Mouse (Mus musculus): ENCODE data around the gene Tac4. TPM values are rescaled to one million over a fixed set of nuclear protein-coding genes. Genes with fewer than 3 reads are reported as not detected.

The Tac4 gene
- total RNA-seq, 1 experiment: 0.18 TPM

GRCm38 (mm10) chr11:95293017-95293624, 31.8 kb downstream of the Tac4 start:
- in situ Hi-C loops (cut with MboI; ENCODE audit: low sequenced_read_pairs in 2 of 2, unreplicated experiment in 2 of 2): loop anchor here in 1 of 2 experiments (25.0 kb wide), 1 partner anchor 1869 kb away; the partner anchor contains the start of gene Tbkbp1
- Histone ChIP-seq H3K27ac (ENCODE audit: insufficient read depth, low read depth, low read length, poor library complexity, severe bottlenecking) (no peak overlapping the region), H3K9me3 (ENCODE audit: control insufficient read depth, insufficient read depth, low read depth, low read length) (no peaks in the 10 kb centered on the region), H3K4me1 (ENCODE audit: control insufficient read depth in 2 of 2, insufficient read depth in 2 of 2, low read length in 2 of 2, poor library complexity in 1 of 2) (peaks cover 0 to 2% of the 10 kb centered on the region in 2 experiments; a peak in 2 of 4 replicates), H3K4me3 (ENCODE audit: insufficient read depth in 1 of 2, low read depth in 1 of 2, low read length in 2 of 2, poor library complexity in 1 of 2, severe bottlenecking in 1 of 2) (no peak overlapping the region), H3K36me3 (ENCODE audit: control insufficient read depth, insufficient read depth, low read length, poor library complexity, severe bottlenecking) (peaks cover 45% of the 10 kb centered on the region), H3K9ac (ENCODE audit: insufficient read depth, low read depth, low read length, poor library complexity, severe bottlenecking) (no peak overlapping the region)
- TF ChIP-seq ZC3H11A (IDR thresholded peaks at IDR 0.05; ENCODE audit: borderline replicate concordance, low read depth, low read length): no peak
- TF ChIP-seq MAFK (IDR thresholded peaks at IDR 0.05; ENCODE audit: insufficient read depth, low read depth, low read length): no peak
- no peak for TF ChIP-seq ZNF384 (IDR thresholded peaks at IDR 0.05; ENCODE audit: low read depth, low read length)
- TF ChIP-seq CHD2 (IDR thresholded peaks at IDR 0.05; ENCODE audit: low read depth, low read length): no peak
- TF ChIP-seq HCFC1 (IDR thresholded peaks at IDR 0.05; ENCODE audit: borderline replicate concordance, insufficient read depth, low read length): no peak
- no peak for DNase-seq (ENCODE audit: low read depth, low spot score)

- Histone ChIP-seq H3K9ac (ENCODE audit: insufficient read depth, low read depth, low read length, poor library complexity, severe bottlenecking) (no peak overlapping the region; the same call in 1 of the 2 replicates), H3K4me1 (ENCODE audit: control insufficient read depth in 2 of 2, insufficient read depth in 2 of 2, low read length in 2 of 2, poor library complexity in 1 of 2) (peaks cover 2 to 4% of the 10 kb centered on the region in 2 experiments; a peak in 2 of 4 replicates), H3K36me3 (ENCODE audit: control insufficient read depth, insufficient read depth, low read length, poor library complexity, severe bottlenecking) (peaks cover 40% of the 10 kb centered on the region), H3K4me3 (ENCODE audit: insufficient read depth in 1 of 2, low read depth in 1 of 2, low read length in 2 of 2, poor library complexity in 1 of 2, severe bottlenecking in 1 of 2) (no peak overlapping the region), H3K9me3 (ENCODE audit: control insufficient read depth, insufficient read depth, low read depth, low read length) (no peaks in the 10 kb centered on the region), H3K27ac (ENCODE audit: insufficient read depth, low read depth, low read length, poor library complexity, severe bottlenecking) (peak overlapping the region; percentile 18; the same call in 1 of the 2 replicates)
- no peak for TF ChIP-seq CHD2 (IDR thresholded peaks at IDR 0.05; ENCODE audit: low read depth, low read length)
- no peak for TF ChIP-seq HCFC1 (IDR thresholded peaks at IDR 0.05; ENCODE audit: borderline replicate concordance, insufficient read depth, low read length)
- no peak for TF ChIP-seq MAFK (IDR thresholded peaks at IDR 0.05; ENCODE audit: insufficient read depth, low read depth, low read length)
- no peak; the same call in 1 of the 2 replicates for TF ChIP-seq ZNF384 (IDR thresholded peaks at IDR 0.05; ENCODE audit: low read depth, low read length)
- peak; percentile 46 for DNase-seq (ENCODE audit: low read depth, low spot score)
- in situ Hi-C loops (cut with MboI; ENCODE audit: low sequenced_read_pairs in 2 of 2, unreplicated experiment in 2 of 2): loop anchor here in 1 of 2 experiments (25.0 kb wide), 1 partner anchor 1867 kb away; the partner anchor contains the start of gene Tbkbp1
Observed at GRCm38 (mm10) chr11:95295736-95296135, 34.4 kb downstream of the Tac4 start.

GRCm38 (mm10) chr11:95298146-95298545, 36.8 kb downstream of the Tac4 start:
- Histone ChIP-seq H3K4me3 (ENCODE audit: insufficient read depth in 1 of 2, low read depth in 1 of 2, low read length in 2 of 2, poor library complexity in 1 of 2, severe bottlenecking in 1 of 2) (no peak overlapping the region), H3K4me1 (ENCODE audit: control insufficient read depth in 2 of 2, insufficient read depth in 2 of 2, low read length in 2 of 2, poor library complexity in 1 of 2) (peaks cover 2 to 4% of the 10 kb centered on the region in 2 experiments; a peak in 2 of 4 replicates), H3K36me3 (ENCODE audit: control insufficient read depth, insufficient read depth, low read length, poor library complexity, severe bottlenecking) (peaks cover 45% of the 10 kb centered on the region), H3K9ac (ENCODE audit: insufficient read depth, low read depth, low read length, poor library complexity, severe bottlenecking) (no peak overlapping the region; the same call in 1 of the 2 replicates), H3K9me3 (ENCODE audit: control insufficient read depth, insufficient read depth, low read depth, low read length) (no peaks in the 10 kb centered on the region), H3K27ac (ENCODE audit: insufficient read depth, low read depth, low read length, poor library complexity, severe bottlenecking) (no peak overlapping the region)
- in situ Hi-C loops (cut with MboI; ENCODE audit: low sequenced_read_pairs in 2 of 2, unreplicated experiment in 2 of 2): loop anchor here in 1 of 2 experiments (25.0 kb wide), 1 partner anchor 1864 kb away; the partner anchor contains the start of gene Tbkbp1
- TF ChIP-seq ZNF384 (IDR thresholded peaks at IDR 0.05; ENCODE audit: low read depth, low read length): no peak
- no peak for TF ChIP-seq ZC3H11A (IDR thresholded peaks at IDR 0.05; ENCODE audit: borderline replicate concordance, low read depth, low read length)
- no peak for TF ChIP-seq MAFK (IDR thresholded peaks at IDR 0.05; ENCODE audit: insufficient read depth, low read depth, low read length)
- TF ChIP-seq HCFC1 (IDR thresholded peaks at IDR 0.05; ENCODE audit: borderline replicate concordance, insufficient read depth, low read length): no peak
- no peak for TF ChIP-seq CHD2 (IDR thresholded peaks at IDR 0.05; ENCODE audit: low read depth, low read length)
- peak; percentile 51 for DNase-seq (ENCODE audit: low read depth, low spot score)

- no peaks in the 10 kb centered on the region for H3K9me3 ChIP-seq (ENCODE audit: control insufficient read depth, insufficient read depth, low read depth, low read length)
- peak overlapping the region; percentile 22 for H3K27ac ChIP-seq (ENCODE audit: insufficient read depth, low read depth, low read length, poor library complexity, severe bottlenecking)
- TF ChIP-seq ZC3H11A (IDR thresholded peaks at IDR 0.05; ENCODE audit: borderline replicate concordance, low read depth, low read length): no peak
- no peak for DNase-seq (ENCODE audit: low read depth, low spot score)
- H3K4me1 ChIP-seq (ENCODE audit: control insufficient read depth in 2 of 2, insufficient read depth in 2 of 2, low read length in 2 of 2, poor library complexity in 1 of 2): peaks cover 2 to 4% of the 10 kb centered on the region in 2 experiments; a peak in 2 of 4 replicates
- H3K9ac ChIP-seq (ENCODE audit: insufficient read depth, low read depth, low read length, poor library complexity, severe bottlenecking): no peak overlapping the region
- peaks cover 47% of the 10 kb centered on the region for H3K36me3 ChIP-seq (ENCODE audit: control insufficient read depth, insufficient read depth, low read length, poor library complexity, severe bottlenecking)
- in situ Hi-C loops (cut with MboI; ENCODE audit: low sequenced_read_pairs in 2 of 2, unreplicated experiment in 2 of 2): loop anchor here in 1 of 2 experiments (25.0 kb wide), 1 partner anchor 1862 kb away; the partner anchor contains the start of gene Tbkbp1
- no peak overlapping the region for H3K4me3 ChIP-seq (ENCODE audit: insufficient read depth in 1 of 2, low read depth in 1 of 2, low read length in 2 of 2, poor library complexity in 1 of 2, severe bottlenecking in 1 of 2)
Observed at GRCm38 (mm10) chr11:95299886-95300285, 38.6 kb downstream of the Tac4 start.
